Mouse (Mus musculus) mature B cell (primary cell): ENCODE results near the gene Ak1.

ENCODE experiments used
- in situ Hi-C: fragments of 300-500 bp; cut with MboI; formaldehyde crosslinking; loops from 2 replicates; pipeline ENCODE4 v1.14.3; 2019

Ak1 gene

DNA sequence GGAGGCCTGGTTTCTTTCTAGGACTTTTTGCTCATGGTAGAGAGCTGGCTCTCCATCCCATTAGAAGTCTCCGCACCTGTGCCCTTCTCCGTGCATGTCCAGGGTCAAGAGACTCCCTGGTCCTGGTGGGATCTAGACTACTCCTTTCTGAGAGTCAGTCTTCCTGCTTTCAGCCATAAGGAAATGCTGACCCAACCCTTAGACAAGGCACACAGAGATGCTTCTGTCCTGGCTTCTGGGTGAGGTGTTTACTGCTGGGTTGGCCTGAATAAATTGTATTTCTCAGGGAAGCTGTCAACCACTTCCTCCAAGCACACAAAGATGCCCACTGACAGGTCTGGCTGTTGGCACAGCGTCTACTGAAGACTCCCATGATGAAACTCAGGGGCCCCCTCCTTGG lies 22.1 kb upstream of the Ak1 start, which contains the start of gene St6galnac6:
Gene St6galnac6 (plus strand): TSS at position 301 of the 400 bp plus-strand sequence.
- in situ Hi-C loops = no loop called here

DNA sequence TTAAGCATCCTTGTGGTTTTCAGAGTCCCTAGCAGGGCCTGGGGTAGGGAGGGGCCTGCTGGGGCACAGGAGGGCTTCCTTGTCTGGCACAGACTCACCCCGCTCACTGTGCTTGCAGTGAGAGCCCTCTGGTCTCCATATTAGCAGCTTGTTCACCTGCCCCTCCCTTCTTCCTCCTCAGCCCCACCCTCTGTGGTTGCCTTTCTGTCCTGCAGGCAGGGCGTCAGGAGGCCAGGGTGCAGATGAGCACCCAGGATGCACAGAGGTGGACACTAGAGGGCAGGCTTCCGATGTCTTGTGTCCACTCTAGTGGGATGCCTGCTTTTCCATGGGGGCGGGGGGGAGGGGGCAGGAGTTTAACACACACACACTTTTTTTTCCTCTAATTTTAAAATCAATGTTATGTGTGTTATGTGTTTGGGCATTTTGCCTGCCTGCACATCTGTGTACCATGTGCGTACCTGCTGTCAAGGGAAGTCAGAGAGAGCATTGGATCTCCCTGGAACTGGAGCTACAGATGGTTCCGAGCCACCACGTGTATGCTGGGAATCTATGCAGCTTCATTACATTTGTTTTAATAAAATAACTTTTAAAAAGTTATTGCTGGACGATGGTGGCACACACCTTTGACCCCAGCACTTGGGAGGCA lies 20.0 kb upstream of the Ak1 start:
- in situ Hi-C loops = no loop called here

DNA sequence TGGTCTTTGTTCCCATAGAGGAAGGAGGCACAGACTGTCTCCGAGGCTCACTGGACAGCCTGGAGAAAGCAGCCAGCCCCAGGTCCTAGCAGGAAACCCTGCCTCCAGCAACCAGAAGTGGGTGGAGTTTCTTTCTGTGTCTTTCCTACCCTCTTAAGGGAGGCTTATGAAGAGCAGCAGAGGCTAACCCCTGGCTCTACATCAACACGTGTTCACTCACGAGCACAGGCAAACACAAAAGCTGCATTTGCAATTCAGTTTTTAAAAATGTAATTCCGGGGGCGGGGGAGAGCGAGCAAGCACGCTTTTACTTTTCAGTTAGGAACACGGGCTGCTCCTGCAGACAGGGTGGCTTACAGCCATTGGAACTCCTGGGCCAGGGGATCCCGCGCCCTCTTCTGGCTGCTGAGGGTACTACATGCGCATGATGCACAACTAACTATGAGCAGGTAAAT lies 18.9 kb upstream of the Ak1 start:
- in situ Hi-C loops = no loop called here

DNA sequence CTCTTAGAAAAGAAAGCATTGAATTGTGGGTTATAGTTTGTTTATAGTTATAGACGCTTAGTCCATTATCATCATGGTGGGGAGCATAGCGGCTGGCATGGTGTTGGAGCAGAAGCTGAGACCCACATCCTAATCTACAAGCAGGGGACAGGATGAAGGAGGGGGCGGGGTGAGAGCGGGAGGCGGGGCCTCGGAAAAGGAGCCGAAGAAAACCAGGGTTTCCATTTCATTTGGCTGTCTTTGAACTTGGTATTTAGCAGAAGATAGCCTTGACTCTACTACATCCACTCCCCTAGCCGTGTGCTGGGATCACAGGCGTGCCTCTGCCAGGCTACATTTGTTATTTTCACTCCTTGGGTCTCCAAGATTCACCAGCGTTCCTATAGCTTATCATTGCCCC lies 16.9 kb upstream of the Ak1 start:
- in situ Hi-C loops = no loop called here

DNA sequence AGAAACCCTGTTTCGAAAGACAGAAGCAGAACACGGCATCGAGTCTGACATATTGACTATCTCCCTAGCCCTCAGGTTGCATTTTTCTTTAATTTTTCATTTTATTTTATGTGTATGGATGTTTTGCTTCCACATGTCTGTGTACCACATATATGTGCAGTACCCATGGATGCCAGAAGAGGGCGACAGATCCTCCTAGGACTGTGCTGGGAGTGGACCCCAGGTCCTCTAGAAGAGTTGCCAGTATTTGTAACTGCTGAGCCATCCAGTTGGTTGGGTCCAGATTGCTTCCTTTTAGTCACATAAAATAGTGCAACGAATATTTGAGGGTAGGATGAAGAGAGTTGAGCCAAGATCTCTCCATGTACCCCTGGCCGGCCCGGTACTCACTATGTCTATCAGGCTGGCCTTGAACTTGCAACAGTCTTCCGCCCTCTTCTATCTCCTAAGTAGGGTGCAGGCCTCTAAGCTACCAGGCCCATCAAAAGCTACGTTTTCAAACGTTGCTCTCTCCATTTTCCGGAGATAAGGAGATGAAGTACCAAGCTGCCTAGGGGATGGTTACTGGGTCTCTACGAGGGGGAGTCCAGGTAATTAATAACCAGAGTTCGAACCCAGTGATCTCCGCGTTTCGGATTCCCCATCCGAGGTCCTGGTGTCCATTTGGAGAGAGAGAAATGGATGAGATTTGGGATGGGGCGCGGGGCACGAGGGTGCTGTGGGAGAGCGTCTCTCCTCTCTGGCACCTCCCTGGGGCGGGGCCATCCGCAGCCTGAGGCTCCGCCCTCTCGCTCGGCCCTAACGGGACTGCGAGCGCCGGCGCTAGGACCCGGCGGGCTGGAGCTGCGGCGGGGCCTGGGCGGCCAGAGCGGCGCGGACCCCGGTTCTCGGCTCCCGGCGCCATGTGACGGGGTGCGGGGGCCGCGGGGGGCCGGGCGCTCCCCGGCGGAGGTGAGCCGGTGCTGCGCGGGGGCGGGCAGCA lies 15.1 kb upstream of the Ak1 start:
- in situ Hi-C loops = no loop called here

DNA sequence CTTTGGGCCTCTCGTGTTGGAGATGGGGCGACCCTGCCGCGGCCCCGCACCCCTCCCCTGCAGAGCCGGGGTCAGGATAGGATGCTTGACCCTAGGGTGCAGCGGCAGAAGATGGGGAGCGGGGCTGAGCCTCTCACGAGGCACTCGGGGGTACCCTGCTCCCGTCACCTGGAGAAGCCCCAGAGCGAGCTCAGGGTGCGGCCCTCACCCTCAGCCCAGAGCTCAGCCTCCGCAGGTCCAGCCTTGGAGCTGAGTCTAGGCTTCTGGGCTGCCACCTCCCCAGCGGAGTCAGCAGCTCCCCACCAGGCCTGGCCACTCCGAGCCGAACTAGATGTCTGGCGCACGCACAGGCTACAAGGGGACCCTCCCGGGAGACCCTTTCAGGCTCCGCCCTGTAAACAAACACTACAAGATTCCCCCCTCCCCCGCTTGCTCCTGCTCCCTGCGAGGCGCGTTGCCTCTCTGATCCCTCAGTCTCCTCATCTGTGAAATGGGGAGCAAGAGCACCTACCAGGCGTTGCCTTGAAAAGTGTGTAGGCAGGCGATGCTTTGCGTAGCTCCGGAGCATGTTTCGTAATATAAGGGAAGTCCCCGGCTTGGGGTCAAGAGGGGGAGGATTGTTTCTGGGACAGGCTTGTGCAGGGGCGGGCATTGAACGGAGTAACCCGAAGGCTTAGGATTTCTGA lies 14.2 kb upstream of the Ak1 start:
- in situ Hi-C loops = no loop called here

DNA sequence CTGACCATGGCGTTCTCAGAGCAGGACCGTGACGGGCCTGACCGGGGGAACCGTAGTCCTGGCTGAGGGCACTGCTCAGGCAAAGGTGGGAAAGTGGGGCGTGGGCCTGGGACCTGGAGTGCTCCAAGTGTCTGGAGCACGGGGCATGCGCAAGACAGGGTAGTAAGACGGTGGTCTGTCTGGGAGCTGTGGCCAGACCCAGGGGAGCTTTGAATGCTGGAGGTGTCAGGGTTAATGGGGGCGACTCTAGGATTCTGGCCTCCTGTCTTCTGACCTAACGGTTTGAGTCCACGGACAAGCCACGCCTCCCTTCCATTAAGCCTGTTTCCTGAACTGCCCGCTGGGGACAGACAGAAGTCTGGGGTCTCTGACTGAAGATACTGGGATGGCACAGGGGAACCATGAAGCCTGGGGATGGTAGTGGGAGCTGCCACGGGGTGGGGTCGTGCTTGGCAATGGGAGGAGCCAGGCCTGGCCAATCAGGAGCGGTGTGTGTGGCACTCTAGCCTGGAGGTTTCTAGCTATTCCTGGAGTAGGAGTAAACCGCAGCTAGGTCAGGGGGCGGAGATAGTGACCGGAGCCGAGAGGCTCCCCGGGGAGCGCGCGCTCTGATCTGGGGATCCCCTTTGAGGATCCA lies 13.3 kb upstream of the Ak1 start:
- in situ Hi-C loops = no loop called here

DNA sequence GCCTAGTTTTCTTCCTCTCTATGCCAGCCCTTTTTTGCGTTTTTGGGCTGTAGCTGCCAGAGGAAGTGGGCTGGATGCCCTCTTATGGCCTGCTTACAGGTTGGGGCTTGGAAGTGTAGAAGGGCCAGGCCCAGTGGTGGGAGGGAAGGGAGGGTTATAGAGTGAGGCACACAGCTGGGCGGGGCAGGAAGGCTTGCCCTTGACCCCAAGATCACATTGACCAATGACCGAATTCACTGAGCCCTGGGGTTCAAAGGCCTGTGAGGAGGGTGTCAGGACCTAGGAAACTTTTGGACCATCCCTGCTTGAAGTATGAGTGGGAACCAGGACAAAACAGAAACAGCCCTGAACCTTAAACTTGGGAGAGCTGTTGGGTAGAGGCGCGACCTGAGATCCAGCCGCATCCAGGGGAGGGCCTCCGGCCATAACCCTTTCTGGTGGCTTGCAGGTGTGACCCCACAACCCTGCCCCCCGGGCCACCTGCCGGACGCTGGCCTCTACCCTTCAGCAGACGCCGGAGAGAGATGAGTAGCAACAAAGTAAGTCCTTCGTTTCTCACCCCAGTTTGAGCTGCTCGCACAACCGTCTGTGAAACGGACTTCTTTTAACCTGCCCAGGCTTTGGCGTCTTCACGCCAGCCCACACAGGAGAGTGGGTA lies 12.7 kb upstream of the Ak1 start:
- in situ Hi-C loops = no loop called here

DNA sequence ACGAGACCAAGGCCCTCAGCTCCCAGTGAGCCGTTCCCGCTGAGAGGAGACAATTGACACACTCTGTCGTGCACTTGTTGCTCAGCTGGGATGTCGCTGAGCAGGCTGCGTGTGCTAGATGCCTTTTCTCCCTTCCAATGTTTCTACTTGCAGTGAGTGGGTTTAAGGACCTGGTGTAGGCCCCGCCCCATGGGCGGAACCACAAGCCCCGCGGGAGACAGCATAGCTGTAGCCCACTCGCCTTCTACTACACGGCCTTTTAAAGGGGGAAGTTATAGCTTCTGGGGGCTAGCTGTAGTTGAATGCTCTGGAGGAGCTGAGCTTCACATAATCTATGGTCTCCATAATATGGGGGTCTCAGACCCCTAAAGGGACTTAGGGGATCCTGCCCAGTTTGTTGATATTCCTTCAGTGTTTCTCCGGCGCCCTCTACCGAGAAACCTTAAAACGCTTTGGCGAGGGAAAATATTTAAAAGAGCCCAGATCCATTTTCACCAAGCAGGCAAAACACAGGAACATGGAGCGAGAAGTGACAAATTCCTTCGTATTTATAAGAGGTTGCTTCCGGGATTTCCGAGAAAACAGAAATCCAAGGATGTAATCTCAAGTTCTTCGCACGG lies 10.8 kb upstream of the Ak1 start:
- in situ Hi-C loops = no loop called here

DNA sequence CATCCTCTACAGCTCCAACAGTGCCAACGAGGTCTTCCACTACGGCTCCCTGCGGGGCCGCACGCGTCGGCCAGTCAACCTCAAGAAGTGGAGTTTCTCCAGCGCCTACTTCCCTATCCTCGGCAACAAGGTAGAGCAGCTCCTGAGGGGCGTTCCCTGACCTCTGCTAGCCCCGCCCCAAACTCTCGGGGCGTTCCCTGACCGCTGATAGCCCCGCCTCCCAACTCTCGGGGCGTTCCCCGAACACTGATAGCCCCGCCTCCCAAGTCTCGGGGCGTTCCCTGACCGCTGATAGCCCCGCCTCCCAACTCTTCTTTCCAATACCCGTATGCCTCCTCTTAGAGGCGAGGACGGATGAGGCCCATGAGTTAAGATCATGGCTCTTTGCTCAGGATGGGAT lies 9.3 kb upstream of the Ak1 start:
- in situ Hi-C loops = no loop called here

DNA sequence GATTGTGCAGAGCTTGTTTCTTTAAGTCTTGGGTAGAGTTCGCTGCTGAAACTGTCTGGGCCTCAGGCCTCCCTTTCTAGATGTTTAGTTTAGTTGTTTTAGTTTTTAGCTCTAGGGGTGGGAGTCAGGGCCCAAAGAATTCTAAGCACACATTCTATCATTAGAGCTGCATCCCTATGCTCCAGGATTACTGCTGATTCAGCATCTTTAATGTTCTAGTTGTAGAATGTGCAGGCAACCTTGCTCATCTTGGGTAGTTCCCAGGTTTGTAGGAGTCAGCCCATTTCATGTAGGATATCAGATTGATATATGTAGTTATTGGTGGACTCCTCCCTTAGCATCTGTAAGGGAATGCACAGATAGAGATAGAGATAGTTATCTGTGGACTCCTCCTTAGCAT lies 4.4 kb upstream of the Ak1 start:
- in situ Hi-C loops = no loop called here

DNA sequence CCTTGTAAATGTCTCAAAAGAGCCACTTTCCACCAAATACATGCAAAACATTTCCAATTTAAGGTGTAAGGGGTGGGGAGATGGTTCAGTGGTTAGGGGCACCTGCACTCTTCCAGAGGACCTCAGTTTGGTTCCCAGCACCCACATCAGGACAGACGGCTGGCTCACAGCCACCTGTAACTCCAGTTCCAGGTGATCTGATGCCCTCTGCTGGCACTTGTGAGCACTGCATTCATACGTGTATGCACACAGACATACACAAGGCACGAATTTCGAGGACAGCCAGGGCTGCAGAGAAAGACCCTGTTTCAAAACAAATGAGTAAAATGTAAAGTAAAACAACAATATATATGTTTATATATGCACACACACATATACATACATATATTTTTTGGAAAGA lies 4.0 kb upstream of the Ak1 start:
- in situ Hi-C loops = no loop called here

DNA sequence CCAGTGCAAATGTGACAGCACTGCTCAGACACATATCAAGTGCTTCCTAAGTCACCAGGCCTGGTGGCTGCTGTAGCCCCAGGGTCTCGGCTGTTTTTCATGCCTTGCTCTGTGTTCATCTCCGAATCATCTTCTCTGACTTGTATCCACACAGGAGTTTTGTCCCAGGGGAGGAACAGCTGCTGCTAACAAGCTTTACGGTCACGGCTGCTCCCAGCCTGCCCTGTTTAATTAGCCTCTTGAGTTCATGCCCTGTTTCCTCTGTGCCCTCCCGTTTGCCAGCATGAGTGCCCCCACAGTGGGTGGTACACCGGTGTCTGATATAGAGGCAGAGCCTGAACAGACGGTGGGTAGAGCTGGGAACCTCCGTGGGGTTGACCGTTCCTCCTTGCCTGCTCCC lies 3.5 kb upstream of the Ak1 start:
- in situ Hi-C loops = no loop called here

DNA sequence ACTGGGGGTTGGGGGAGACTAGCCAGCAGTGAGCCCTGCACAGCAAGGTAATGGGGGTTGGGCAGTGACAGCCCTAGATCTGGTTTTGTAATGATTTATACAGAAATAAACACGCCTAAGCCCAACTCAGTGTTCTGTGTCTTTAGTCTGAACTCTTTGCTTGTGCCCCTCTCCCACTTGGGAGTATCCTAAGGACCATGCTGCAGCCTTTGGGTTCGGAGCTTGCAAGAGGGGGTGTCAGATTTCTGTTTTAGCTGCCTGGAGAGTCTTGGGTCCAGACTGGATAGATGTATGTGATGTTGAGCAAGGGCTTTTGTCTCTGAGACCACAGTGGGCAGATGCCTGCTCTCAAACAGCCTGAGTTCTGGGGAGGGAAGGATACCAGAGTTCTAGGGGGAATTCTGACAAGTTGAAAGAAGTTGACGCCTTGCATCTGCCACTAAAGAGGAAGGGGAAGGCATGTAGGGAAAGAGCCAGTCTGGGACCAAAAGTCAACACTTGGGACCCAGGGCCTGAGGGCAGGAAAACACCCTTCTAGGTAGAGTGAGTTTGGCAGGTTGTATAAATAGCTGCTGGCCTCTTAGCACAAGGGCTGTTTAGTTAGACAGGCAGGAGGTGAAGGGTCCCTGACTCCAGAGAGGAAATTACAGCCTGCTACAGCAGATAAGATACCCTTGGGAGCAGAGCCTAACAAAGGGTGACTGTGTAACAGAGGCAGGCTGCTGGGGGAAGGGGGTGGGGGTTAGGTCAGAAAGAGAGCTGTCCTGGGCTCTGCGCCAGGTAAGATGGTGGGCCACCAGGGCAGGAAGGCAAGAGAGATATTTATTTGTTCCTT lies 659 bp upstream of the Ak1 start:
- in situ Hi-C loops = no loop called here

DNA sequence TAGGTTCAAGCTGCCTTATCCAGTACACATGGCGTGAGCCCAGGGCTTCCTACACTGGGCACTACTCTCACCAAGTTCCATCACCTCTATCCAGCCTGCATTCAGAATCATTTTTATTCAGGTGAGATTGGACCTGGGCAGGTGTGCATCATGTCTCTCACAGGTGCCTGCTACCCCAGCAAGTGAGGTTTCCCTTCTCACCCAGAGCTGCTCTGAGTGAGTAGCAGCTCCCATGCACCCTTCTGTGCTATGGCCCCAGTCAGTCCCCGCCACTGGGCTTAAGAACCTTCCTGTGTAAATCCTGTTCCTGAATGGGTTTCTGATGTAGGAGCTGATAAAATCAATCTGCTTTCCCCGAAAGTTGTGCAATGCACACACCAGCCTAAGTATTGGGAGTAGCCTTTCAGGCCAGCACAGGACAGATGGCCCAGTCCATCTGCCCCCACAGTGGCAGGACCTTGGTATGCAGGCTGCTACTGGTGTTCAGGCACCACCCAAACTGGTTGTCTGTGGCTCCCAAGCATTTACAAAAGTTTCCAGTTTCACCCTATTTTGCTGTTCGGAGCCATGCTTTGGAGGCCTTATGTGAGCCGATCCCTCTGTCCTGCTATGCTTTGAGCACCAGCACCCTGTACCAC lies 2.7 kb downstream of the Ak1 start:
- in situ Hi-C loops = no loop called here

DNA sequence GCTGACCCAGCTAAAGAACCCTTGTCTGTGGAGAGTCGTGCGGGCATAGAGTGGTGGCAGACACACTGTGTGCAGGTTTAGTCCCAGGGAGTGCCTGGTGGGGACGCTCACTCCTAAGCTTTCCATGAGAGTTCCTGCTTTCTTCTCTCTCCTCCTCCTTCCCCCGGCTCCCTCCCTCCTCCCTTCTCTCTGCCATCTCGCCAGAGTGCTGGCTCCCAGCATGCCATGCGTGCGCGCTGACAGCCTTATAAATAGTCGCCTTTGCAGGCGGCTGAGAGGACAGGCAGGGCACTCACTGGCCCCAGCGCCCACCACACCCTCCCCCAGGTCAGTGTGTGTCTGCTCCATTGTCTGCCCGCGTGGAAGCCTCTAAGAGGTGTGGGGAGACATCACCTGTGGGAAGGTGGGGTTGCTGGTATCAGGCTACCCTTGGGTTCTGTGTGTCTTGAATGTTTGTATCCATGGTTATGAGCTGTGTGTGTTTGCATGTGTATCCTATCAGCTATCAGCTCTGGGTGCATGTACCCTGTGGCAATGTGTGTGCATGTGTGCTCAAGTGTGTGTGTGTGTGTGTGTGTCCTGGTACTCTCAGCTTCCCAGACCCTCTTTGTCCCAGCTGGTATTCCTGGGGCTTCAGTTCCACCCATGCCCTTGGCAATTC lies 3.8 kb downstream of the Ak1 start:
- in situ Hi-C loops = no loop called here

DNA sequence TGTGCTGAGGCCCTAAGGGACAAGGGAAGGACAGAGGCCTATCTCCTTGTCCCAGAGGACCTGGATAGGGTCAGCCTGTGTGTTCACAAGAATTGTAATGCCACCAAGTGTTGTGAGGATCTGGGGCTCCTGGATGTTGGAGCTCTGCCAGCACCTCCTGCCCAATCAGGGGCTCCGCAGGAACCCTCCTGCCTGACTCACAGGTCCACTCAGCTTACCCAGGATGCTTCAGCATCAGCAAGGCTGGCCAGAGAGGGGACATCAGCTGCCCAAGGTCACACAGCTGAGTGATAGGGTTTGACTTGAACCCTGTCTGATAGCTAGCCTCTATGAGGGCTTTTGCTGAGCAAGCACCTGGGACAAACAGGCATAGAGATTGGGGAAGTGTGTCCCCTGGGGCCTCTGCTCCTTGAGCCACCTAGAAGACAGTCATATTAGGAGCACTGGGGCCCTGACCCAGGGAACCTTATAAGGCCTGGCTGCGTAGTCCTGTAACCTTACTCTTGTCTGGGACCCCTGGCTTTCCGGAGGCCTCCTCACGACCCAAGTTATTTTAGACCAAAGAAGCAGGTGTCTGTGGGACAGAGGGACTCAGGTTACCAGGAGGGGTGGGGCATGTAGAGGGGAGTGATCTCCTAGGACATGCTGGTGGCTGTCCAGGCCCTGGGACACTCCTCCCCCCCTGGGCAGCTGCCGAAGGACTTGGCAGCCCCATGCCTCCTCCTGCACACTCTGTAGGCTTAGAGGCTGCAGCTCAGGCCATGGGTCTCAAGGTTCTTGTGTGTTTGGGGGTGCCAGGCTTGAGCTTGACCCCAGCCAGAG lies 4.5 kb downstream of the Ak1 start:
- in situ Hi-C loops = no loop called here
